Mouse (Mus musculus) CH12.LX (cell line): ENCODE measurements at regions not wholly inside any gene's neighbourhood (a gene's known extent, or its start where the extent isn't known, plus 50 kb on each side); places are given as distances from the start of the nearest gene placed in this dataset.

Experiments used
- BHLHE40 ChIP-seq: IDR thresholded peaks from 2 replicates; pipeline ENCODE4 v1.6.1; 2011; ENCODE audit warnings: mild to moderate bottlenecking, low read depth, low read length, improper control_type of control experiment
- CTCF ChIP-seq, 2 experiments: IDR thresholded peaks in 1 of 2; conservative IDR thresholded peaks in 1 of 2; 2 replicates each; pipeline ENCODE4 v1.5.1; 2011 to 2012; ENCODE audit warnings: low read depth in 2 of 2, low read length in 2 of 2, improper control_type of control experiment in 1 of 2, inconsistent platforms in 1 of 2, mild to moderate bottlenecking in 1 of 2, moderate library complexity in 1 of 2
- E2F4 ChIP-seq: IDR thresholded peaks from 2 replicates; pipeline ENCODE4 v1.6.1; 2011; ENCODE audit warnings: low read depth, low read length, improper control_type of control experiment; ENCODE audit not compliant: insufficient replicate concordance
- EP300 ChIP-seq: IDR thresholded peaks from 2 replicates; pipeline ENCODE4 v1.6.1; 2011; ENCODE audit warnings: low read length, improper control_type of control experiment
- HCFC1 ChIP-seq: IDR thresholded peaks from 2 replicates; pipeline ENCODE4 v1.6.1; 2012; ENCODE audit warnings: low read depth, mild to moderate bottlenecking, inconsistent platforms, low read length, improper control_type of control experiment
- MYC ChIP-seq: IDR thresholded peaks from 2 replicates; pipeline ENCODE4 v1.6.1; 2011; ENCODE audit warnings: low read depth, mild to moderate bottlenecking, improper control_type of control experiment, low read length
- POLR2A ChIP-seq: IDR thresholded peaks from 2 replicates; pipeline ENCODE4 v1.6.1; 2011; ENCODE audit warnings: low read depth, mild to moderate bottlenecking, improper control_type of control experiment, low read length
- SIN3A ChIP-seq: IDR thresholded peaks from 2 replicates; pipeline ENCODE4 v1.6.1; 2012; ENCODE audit warnings: low read length, improper control_type of control experiment, inconsistent platforms

DNA sequence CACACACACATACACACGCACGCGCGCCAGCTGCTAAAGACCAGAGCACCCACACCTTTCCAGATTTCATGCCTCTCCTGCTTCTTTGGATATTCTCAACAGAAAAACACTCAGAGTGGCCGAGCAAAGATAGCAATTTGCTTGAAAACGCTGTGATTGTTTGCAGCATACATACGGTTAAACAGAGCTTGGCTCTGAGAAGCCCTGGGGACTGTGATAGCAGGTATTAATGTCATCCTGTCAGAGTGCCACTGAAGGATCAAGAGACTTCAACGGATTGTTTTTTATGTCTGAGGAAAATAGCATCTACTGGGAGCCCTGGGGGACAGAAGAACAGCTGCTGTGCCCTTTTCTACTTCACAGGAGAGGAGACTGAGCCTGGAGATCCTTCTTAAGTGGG lies 440.4 kb downstream of the Pdcd6ip start:
- TF ChIP-seq BHLHE40 = no peak
- TF ChIP-seq POLR2A = no peak
- TF ChIP-seq CTCF (conservative IDR thresholded peaks at IDR 0.05 in 1 of 2, IDR thresholded peaks at IDR 0.05 in 1 of 2; ENCODE audit: low read depth in 2 of 2, low read length in 2 of 2) = no peak
- TF ChIP-seq SIN3A = no peak
- TF ChIP-seq EP300 = no peak
- TF ChIP-seq HCFC1 = no peak
- no peak for TF ChIP-seq MYC
- no peak for TF ChIP-seq E2F4
